Mouse (Mus musculus) left cerebral cortex, adult 11 months (tissue): Measurements from ENCODE around the gene Myl4.

Source experiments
- DNase-seq: peaks from one replicate; pipeline ENCODE4 v3.0.0; 2022; ENCODE audit warnings: low spot score

The Myl4 gene

GRCm38 (mm10) chr11:104607491-104608245 lies 57.2 kb downstream of the Myl4 start, which contains the start of gene Itgb3:
Itgb3 (plus strand) TSS chr11:104608000.
- DNase-seq: no peak

GRCm38 (mm10) chr11:104608249-104608920 lies 57.9 kb downstream of the Myl4 start:
- no peak for DNase-seq

- DNase-seq: no peak
Measured at GRCm38 (mm10) chr11:104609033-104609684, 58.7 kb downstream of the Myl4 start.

GRCm38 (mm10) chr11:104609733-104610132 lies 59.3 kb downstream of the Myl4 start:
- no peak for DNase-seq

GRCm38 (mm10) chr11:104611579-104612151 lies 61.2 kb downstream of the Myl4 start:
- DNase-seq: no peak

- DNase-seq: no peak
Measured at GRCm38 (mm10) chr11:104613551-104613950, 63.1 kb downstream of the Myl4 start.

- no peak for DNase-seq
Measured at GRCm38 (mm10) chr11:104614130-104614529, 63.7 kb downstream of the Myl4 start.

GRCm38 (mm10) chr11:104616182-104616581 lies 65.7 kb downstream of the Myl4 start:
- DNase-seq: no peak

GRCm38 (mm10) chr11:104618638-104619076 lies 68.2 kb downstream of the Myl4 start:
- DNase-seq: no peak

- no peak for DNase-seq
Measured at GRCm38 (mm10) chr11:104619084-104620022, 68.9 kb downstream of the Myl4 start.

GRCm38 (mm10) chr11:104622040-104622962 lies 71.8 kb downstream of the Myl4 start:
- no peak for DNase-seq

GRCm38 (mm10) chr11:104624791-104625391 lies 74.4 kb downstream of the Myl4 start:
- DNase-seq: no peak

- no peak for DNase-seq
Measured at GRCm38 (mm10) chr11:104625453-104626402, 75.3 kb downstream of the Myl4 start.

- no peak for DNase-seq
Measured at GRCm38 (mm10) chr11:104626635-104627034, 76.2 kb downstream of the Myl4 start.

- no peak for DNase-seq
Measured at GRCm38 (mm10) chr11:104627616-104628301, 77.3 kb downstream of the Myl4 start.

- no peak for DNase-seq
Measured at GRCm38 (mm10) chr11:104628566-104628965, 78.1 kb downstream of the Myl4 start.

GRCm38 (mm10) chr11:104630185-104630835 lies 79.8 kb downstream of the Myl4 start:
- DNase-seq: no peak

GRCm38 (mm10) chr11:104631306-104631705 lies 80.8 kb downstream of the Myl4 start:
- DNase-seq: no peak
